Mouse (Mus musculus) limb, embryonic 11.5 days (tissue): ENCODE results near the gene Lactbl1. TPM values are rescaled to one million over a fixed set of nuclear protein-coding genes. Genes with fewer than 3 reads are reported as not detected.

ENCODE experiments used
- ATAC-seq: fragments of 200-750 bp; cut with Nextera tagmentation; 2 replicates; pipeline ENCODE4 v1.8.0; 2017; ENCODE audit warnings: low read depth; ENCODE audit not compliant: insufficient number of reproducible peaks, low FRiP score, low TSS enrichment
- DNase-seq: peaks from one replicate; pipeline ENCODE4 v3.0.0-alpha.2; 2015; ENCODE audit warnings: low spot score
- H3K27ac ChIP-seq: fragments of 300-500 bp; sonication (generic); replicated peaks from 2 replicates; pipeline ENCODE4 v1.5.1; 2014; ENCODE audit warnings: low read depth, mild to moderate bottlenecking, low read length
- H3K27me3 ChIP-seq: fragments of 300-500 bp; sonication (generic); 2 replicates; pipeline ENCODE4 v1.6.1; 2014; ENCODE audit warnings: mild to moderate bottlenecking, low read length, mixed read lengths; ENCODE audit not compliant: control insufficient read depth, insufficient read depth
- H3K36me3 ChIP-seq: fragments of 300-500 bp; sonication (generic); 2 replicates; pipeline ENCODE4 v1.6.1; 2014; ENCODE audit warnings: mild to moderate bottlenecking, low read length, moderate library complexity, mixed read lengths; ENCODE audit not compliant: control insufficient read depth, insufficient read depth
- H3K4me1 ChIP-seq: fragments of 300-500 bp; sonication (generic); 2 replicates; pipeline ENCODE4 v1.6.1; 2014; ENCODE audit warnings: low read length, mixed read lengths; ENCODE audit not compliant: control insufficient read depth, insufficient read depth
- H3K4me2 ChIP-seq: fragments of 300-500 bp; sonication (generic); 2 replicates; pipeline ENCODE4 v1.6.1; 2014; ENCODE audit warnings: low read depth, mild to moderate bottlenecking, moderate library complexity; ENCODE audit not compliant: severe bottlenecking
- H3K4me3 ChIP-seq: fragments of 300-500 bp; sonication (generic); 2 replicates; pipeline ENCODE4 v1.5.1; 2014; ENCODE audit warnings: low read depth, low read length
- H3K9ac ChIP-seq: fragments of 300-500 bp; sonication (generic); 2 replicates; pipeline ENCODE4 v1.6.1; 2014; ENCODE audit warnings: mild to moderate bottlenecking, low read length
- H3K9me3 ChIP-seq: fragments of 300-500 bp; sonication (generic); 2 replicates; pipeline ENCODE4 v1.6.1; 2016; ENCODE audit warnings: low read length; ENCODE audit not compliant: control insufficient read depth
- WGBS: fragments of 180-500 bp; shearing (Covaris S2); extraction: QIAGEN DNeasy Blood & Tissue Kit; methylation state at CpG from one replicate; pipeline ENCODE4 v1.1.7; 2014; 5-methylcytosine and 5-hydroxymethylcytosine counted together
- polyA plus RNA-seq: library from polyadenylated mRNA; unstranded; fragments of >200 nt; fragmentation: Nextera tagmentation; extraction: Ambion mirVana; gene quantifications from 2 replicates; pipeline ENCODE4 v1.2.1, GENCODE M21; 2014

Lactbl1 gene
- not detected in 2 replicates for polyA plus RNA-seq

DNA sequence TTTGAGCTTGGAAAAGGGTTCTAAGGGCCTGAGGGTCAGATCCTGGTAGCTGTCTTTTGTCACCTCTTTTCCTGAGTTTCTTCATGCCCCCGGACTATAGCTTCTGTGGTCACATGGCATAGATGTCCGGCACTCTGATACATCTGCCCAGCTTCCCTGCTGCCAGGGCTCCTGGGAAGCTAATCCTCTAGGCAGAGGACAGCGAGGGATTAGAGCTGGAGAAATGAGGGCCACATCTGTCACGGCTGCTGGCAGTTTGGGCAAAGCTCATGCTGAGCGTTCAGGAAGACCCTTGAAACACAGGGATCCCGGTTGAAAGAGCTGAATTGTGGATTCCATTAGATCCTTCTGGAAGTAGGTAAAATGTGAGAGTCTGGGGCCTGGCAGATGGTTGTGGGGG lies at the start of gene Lactbl1:
Lactbl1 (plus strand) TSS at position 234 of the 400 bp plus-strand sequence.
- no peak for DNase-seq
- Histone ChIP-seq H3K9ac (no peak within 1 kb of the TSS), H3K4me2 (no peak within 1 kb of the TSS), H3K27ac (no peak within 1 kb of the TSS), H3K4me3 (no peak within 1 kb of the TSS), H3K27me3 (no peaks in the 10 kb centered on the region), H3K9me3 (no peaks in the 10 kb centered on the region), H3K36me3 (no peaks in the 10 kb centered on the region; the same call in 1 of the 2 replicates), H3K4me1 (0 out of 2 replicates have a peak, but pooled peaks cover 2% of the 10 kb centered on the region)
- ATAC-seq, result no peak
- 53% methylated on average over 6 of the region's 6 CpGs for WGBS

DNA sequence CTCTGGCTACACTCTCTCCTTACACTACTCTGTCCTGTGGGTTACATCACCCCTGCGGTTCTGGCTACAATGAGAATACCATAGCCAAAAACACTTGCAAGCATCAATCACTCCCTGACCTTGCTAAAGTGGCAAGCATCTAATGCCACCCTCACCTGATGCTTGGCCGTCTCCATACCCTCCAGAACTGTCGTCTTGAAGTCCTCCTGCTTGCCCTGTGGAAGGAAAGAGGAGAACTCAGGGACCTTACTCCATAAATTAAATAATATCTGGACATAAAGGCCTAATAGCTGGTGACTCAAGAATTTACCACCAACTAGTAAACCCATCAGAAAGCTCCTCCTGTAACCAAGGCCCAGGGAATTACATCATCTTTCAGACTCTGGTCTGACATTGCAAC lies 40.5 kb upstream of the Lactbl1 start:
- no peak overlapping the region for H3K9ac ChIP-seq
- no peaks in the 10 kb centered on the region for H3K9me3 ChIP-seq
- ATAC-seq (no peak), DNase-seq (no peak)
- H3K4me1 ChIP-seq, result no peaks in the 10 kb centered on the region
- H3K4me3 ChIP-seq, result no peak overlapping the region
- H3K27me3 ChIP-seq, result no peaks in the 10 kb centered on the region
- H3K27ac ChIP-seq, result no peak overlapping the region
- 91% methylated on average over 3 of the region's 3 CpGs for WGBS
- H3K36me3 ChIP-seq, result no peaks in the 10 kb centered on the region; the same call in 1 of the 2 replicates
- H3K4me2 ChIP-seq, result no peak overlapping the region

DNA sequence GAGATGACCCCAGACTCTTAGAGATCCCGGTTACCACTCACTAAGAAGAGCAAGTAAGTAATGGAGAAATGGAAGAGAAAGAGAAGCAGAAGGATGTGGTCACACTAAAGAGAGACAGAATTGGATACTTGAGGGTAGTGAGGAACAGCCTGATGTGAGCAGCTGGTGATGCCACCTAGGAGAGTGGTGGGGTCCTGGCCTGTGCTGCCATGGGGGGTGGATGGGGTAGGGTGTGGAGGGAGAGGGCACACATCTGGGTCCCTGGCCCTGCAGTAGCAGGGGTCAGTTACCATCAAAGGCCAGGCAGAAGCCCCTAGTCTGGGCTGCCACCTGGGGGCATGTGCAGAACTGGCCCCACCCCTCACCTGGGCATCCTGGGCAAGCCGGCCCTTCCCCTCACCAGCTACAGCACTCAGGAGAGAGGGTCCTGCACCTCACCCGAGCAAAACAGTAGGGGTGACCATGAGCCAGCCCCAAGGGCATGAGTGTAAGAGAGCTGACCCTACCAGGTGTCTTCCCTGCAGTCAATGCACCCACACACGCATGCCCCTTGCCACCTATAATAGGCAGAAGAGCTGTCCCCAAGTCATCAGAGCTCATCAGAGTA lies 35.1 kb upstream of the Lactbl1 start:
- 83% methylated on average over 4 of the region's 4 CpGs for WGBS
- no peak overlapping the region for H3K27ac ChIP-seq
- no peak for DNase-seq

GRCm38 (mm10) chr4:136588003-136588402 lies 34.4 kb upstream of the Lactbl1 start:
- Histone ChIP-seq H3K4me3 (no peak overlapping the region), H3K27ac (no peak overlapping the region), H3K4me2 (no peak overlapping the region), H3K36me3 (no peaks in the 10 kb centered on the region), H3K9me3 (no peaks in the 10 kb centered on the region), H3K27me3 (no peaks in the 10 kb centered on the region), H3K4me1 (no peaks in the 10 kb centered on the region), H3K9ac (no peak overlapping the region)
- ATAC-seq, result no peak
- 92% methylated on average over 4 of the region's 4 CpGs for WGBS
- DNase-seq, result no peak

More for the DNA sequence above, 35.1 kb upstream of the Lactbl1 start:
- no peaks in the 10 kb centered on the region for H3K9me3 ChIP-seq
- no peaks in the 10 kb centered on the region for H3K27me3 ChIP-seq
- H3K9ac ChIP-seq, result no peak overlapping the region
- H3K4me2 ChIP-seq, result no peak overlapping the region
- H3K4me1 ChIP-seq, result no peaks in the 10 kb centered on the region
- H3K4me3 ChIP-seq, result no peak overlapping the region
- no peaks in the 10 kb centered on the region for H3K36me3 ChIP-seq
- no peak for ATAC-seq

DNA sequence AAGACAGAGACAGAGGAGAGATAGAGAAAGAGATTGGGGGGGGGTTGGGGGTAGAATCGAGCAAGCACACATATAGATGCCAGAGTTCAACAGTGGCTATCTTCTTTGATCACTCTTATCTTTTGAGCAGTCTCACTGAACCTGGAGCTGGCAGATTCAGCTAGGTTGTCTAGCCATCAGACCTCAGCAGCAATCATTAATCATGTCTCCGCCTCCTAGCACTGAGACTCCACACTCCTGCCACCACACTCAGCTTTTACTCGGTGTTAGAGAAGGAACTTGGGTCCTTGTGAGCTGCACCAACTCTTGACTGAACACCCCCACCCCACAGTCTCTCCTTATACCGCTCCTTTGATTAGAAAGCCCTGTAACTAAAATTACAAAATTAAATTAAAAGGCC lies 30.3 kb upstream of the Lactbl1 start:
- H3K4me3 ChIP-seq, result no peak overlapping the region
- no peaks in the 10 kb centered on the region for H3K36me3 ChIP-seq
- no peaks in the 10 kb centered on the region for H3K27me3 ChIP-seq
- H3K4me2 ChIP-seq, result no peak overlapping the region
- no peak overlapping the region for H3K9ac ChIP-seq
- H3K9me3 ChIP-seq, result no peaks in the 10 kb centered on the region
- 55% methylated on average over 4 of the region's 4 CpGs for WGBS
- no peak overlapping the region for H3K27ac ChIP-seq
- no peaks in the 10 kb centered on the region for H3K4me1 ChIP-seq
- no peak for DNase-seq
- ATAC-seq, result no peak

GRCm38 (mm10) chr4:136594006-136594405 lies 28.4 kb upstream of the Lactbl1 start:
- Histone ChIP-seq H3K27ac (no peak overlapping the region), H3K9me3 (no peaks in the 10 kb centered on the region)
- WGBS, result 88% methylated on average over 2 of the region's 2 CpGs

GRCm38 (mm10) chr4:136595221-136595620 lies 27.2 kb upstream of the Lactbl1 start:
- Histone ChIP-seq H3K27ac (no peak overlapping the region), H3K9ac (no peak overlapping the region), H3K36me3 (no peaks in the 10 kb centered on the region), H3K4me1 (no peaks in the 10 kb centered on the region), H3K9me3 (no peaks in the 10 kb centered on the region), H3K4me3 (no peak overlapping the region), H3K4me2 (no peak overlapping the region), H3K27me3 (no peaks in the 10 kb centered on the region)
- WGBS, result 91% methylated on average over 6 of the region's 6 CpGs
- DNase-seq, result no peak
- ATAC-seq, result no peak

More at GRCm38 (mm10) chr4:136594006-136594405, 28.4 kb upstream of the Lactbl1 start:
- DNase-seq (no peak), ATAC-seq (no peak)
- Histone ChIP-seq H3K4me2 (no peak overlapping the region), H3K4me1 (no peaks in the 10 kb centered on the region), H3K27me3 (no peaks in the 10 kb centered on the region), H3K36me3 (no peaks in the 10 kb centered on the region), H3K9ac (no peak overlapping the region), H3K4me3 (no peak overlapping the region)

GRCm38 (mm10) chr4:136598268-136598876 lies 24.0 kb upstream of the Lactbl1 start:
- Histone ChIP-seq H3K9ac (no peak overlapping the region), H3K4me1 (peaks cover 5% of the 10 kb centered on the region; the same call in 1 of the 2 replicates), H3K27me3 (no peaks in the 10 kb centered on the region), H3K4me3 (no peak overlapping the region), H3K9me3 (no peaks in the 10 kb centered on the region), H3K36me3 (no peaks in the 10 kb centered on the region), H3K4me2 (no peak overlapping the region), H3K27ac (no peak overlapping the region)
- 92% methylated on average over 7 of the region's 7 CpGs for WGBS
- ATAC-seq (no peak), DNase-seq (no peak)
